Mouse (Mus musculus): ENCODE measurements around the gene Tmem206. TPM values are rescaled to one million over a fixed set of nuclear protein-coding genes. Genes with fewer than 3 reads are reported as not detected.

Gene Tmem206
- polyA plus RNA-seq, 2 experiments: 4.1 to 6.3 TPM

GRCm38 (mm10) chr1:191293051-191293450 lies 32.7 kb upstream of the Tmem206 start:
- DNase-seq (ENCODE audit: low read depth in 3 of 3, low spot score in 3 of 3): no peak
- no peak for TF ChIP-seq EP300 (IDR thresholded peaks at IDR 0.05; ENCODE audit: low read depth)
- no peak for TF ChIP-seq CTCF (IDR thresholded peaks at IDR 0.05; ENCODE audit: low read depth)
- no peak overlapping the region for H3K4me3 ChIP-seq (ENCODE audit: insufficient read depth in 1 of 2, low read depth in 2 of 2, low read length in 2 of 2)
- H3K4me2 ChIP-seq (ENCODE audit: low read depth): no peak overlapping the region
- 63% methylated on average over 2 of the region's 2 CpGs for WGBS (ENCODE audit: insufficient replicate concordance)
- H3K27ac ChIP-seq: no peak overlapping the region
- H3K36me3 ChIP-seq (replicated peaks; ENCODE audit: control insufficient read depth, insufficient read depth, low read depth): no peaks in the 10 kb centered on the region
- no peaks in the 10 kb centered on the region for H3K9me3 ChIP-seq (ENCODE audit: control insufficient read depth, low read length)
- no peak overlapping the region for H3K9ac ChIP-seq (replicated peaks)
- no peaks in the 10 kb centered on the region for H3K27me3 ChIP-seq (ENCODE audit: control insufficient read depth, insufficient read depth, low read length)
- no peak for ATAC-seq (ENCODE audit: insufficient read depth)
- no peaks in the 10 kb centered on the region for H3K4me1 ChIP-seq (replicated peaks; ENCODE audit: control insufficient read depth in 2 of 2, insufficient read depth in 2 of 2, low read length in 1 of 2)

GRCm38 (mm10) chr1:191293996-191294795 lies 31.5 kb upstream of the Tmem206 start:
- H3K4me2 ChIP-seq (ENCODE audit: low read depth): no peak overlapping the region
- H3K27me3 ChIP-seq (ENCODE audit: control insufficient read depth, insufficient read depth, low read length): no peaks in the 10 kb centered on the region
- H3K4me1 ChIP-seq (replicated peaks; ENCODE audit: control insufficient read depth in 2 of 2, insufficient read depth in 2 of 2, low read length in 1 of 2): no peaks in the 10 kb centered on the region
- H3K36me3 ChIP-seq (replicated peaks; ENCODE audit: control insufficient read depth, insufficient read depth, low read depth): no peaks in the 10 kb centered on the region
- no peak for ATAC-seq (ENCODE audit: insufficient read depth)
- WGBS (ENCODE audit: insufficient replicate concordance): 53% methylated on average over 9 of the region's 9 CpGs
- H3K27ac ChIP-seq: no peak overlapping the region
- H3K9me3 ChIP-seq (ENCODE audit: control insufficient read depth, low read length): no peaks in the 10 kb centered on the region
- TF ChIP-seq CTCF (IDR thresholded peaks at IDR 0.05; ENCODE audit: low read depth) (no peak), EP300 (IDR thresholded peaks at IDR 0.05; ENCODE audit: low read depth) (no peak)
- no peak overlapping the region for H3K4me3 ChIP-seq (ENCODE audit: insufficient read depth in 1 of 2, low read depth in 2 of 2, low read length in 2 of 2)
- no peak for DNase-seq (ENCODE audit: low read depth in 3 of 3, low spot score in 3 of 3)
- no peak overlapping the region for H3K9ac ChIP-seq (replicated peaks)

GRCm38 (mm10) chr1:191295784-191296183 lies 29.9 kb upstream of the Tmem206 start:
- WGBS (ENCODE audit: insufficient replicate concordance): 37% methylated on average over 3 of the region's 3 CpGs
- H3K4me1 ChIP-seq (replicated peaks; ENCODE audit: control insufficient read depth in 2 of 2, insufficient read depth in 2 of 2, low read length in 1 of 2): no peaks in the 10 kb centered on the region
- TF ChIP-seq EP300 (IDR thresholded peaks at IDR 0.05; ENCODE audit: low read depth): no peak
- no peak for TF ChIP-seq CTCF (IDR thresholded peaks at IDR 0.05; ENCODE audit: low read depth)
- DNase-seq (ENCODE audit: low read depth in 3 of 3, low spot score in 3 of 3) (no peak), ATAC-seq (ENCODE audit: insufficient read depth) (no peak)
- H3K9ac ChIP-seq (replicated peaks): no peak overlapping the region
- H3K27ac ChIP-seq: no peak overlapping the region
- no peaks in the 10 kb centered on the region for H3K36me3 ChIP-seq (replicated peaks; ENCODE audit: control insufficient read depth, insufficient read depth, low read depth)
- H3K4me3 ChIP-seq (ENCODE audit: insufficient read depth in 1 of 2, low read depth in 2 of 2, low read length in 2 of 2): no peak overlapping the region
- H3K4me2 ChIP-seq (ENCODE audit: low read depth): no peak overlapping the region
- H3K27me3 ChIP-seq (ENCODE audit: control insufficient read depth, insufficient read depth, low read length): no peaks in the 10 kb centered on the region
- H3K9me3 ChIP-seq (ENCODE audit: control insufficient read depth, low read length): no peaks in the 10 kb centered on the region

- Histone ChIP-seq H3K27ac (no peak overlapping the region), H3K4me3 (ENCODE audit: insufficient read depth in 1 of 2, low read depth in 2 of 2, low read length in 2 of 2) (no peak overlapping the region), H3K27me3 (ENCODE audit: control insufficient read depth, insufficient read depth, low read length) (no peaks in the 10 kb centered on the region), H3K9ac (replicated peaks) (no peak overlapping the region), H3K36me3 (replicated peaks; ENCODE audit: control insufficient read depth, insufficient read depth, low read depth) (no peaks in the 10 kb centered on the region), H3K4me2 (ENCODE audit: low read depth) (no peak overlapping the region), H3K9me3 (ENCODE audit: control insufficient read depth, low read length) (no peaks in the 10 kb centered on the region), H3K4me1 (replicated peaks; ENCODE audit: control insufficient read depth in 2 of 2, insufficient read depth in 2 of 2, low read length in 1 of 2) (no peaks in the 10 kb centered on the region)
- WGBS (ENCODE audit: insufficient replicate concordance): 54% methylated on average over 5 of the region's 5 CpGs
- DNase-seq (ENCODE audit: low read depth in 3 of 3, low spot score in 3 of 3) (no peak), ATAC-seq (ENCODE audit: insufficient read depth) (no peak)
- TF ChIP-seq EP300 (IDR thresholded peaks at IDR 0.05; ENCODE audit: low read depth) (no peak), CTCF (IDR thresholded peaks at IDR 0.05; ENCODE audit: low read depth) (no peak)
Measured at GRCm38 (mm10) chr1:191296445-191296844, 29.3 kb upstream of the Tmem206 start.

- no peak for TF ChIP-seq CTCF (IDR thresholded peaks at IDR 0.05; ENCODE audit: low read depth)
- TF ChIP-seq EP300 (IDR thresholded peaks at IDR 0.05; ENCODE audit: low read depth): no peak
- 67% methylated on average over 4 of the region's 4 CpGs for WGBS (ENCODE audit: insufficient replicate concordance)
Measured at GRCm38 (mm10) chr1:191298304-191298703, 27.4 kb upstream of the Tmem206 start.

More at GRCm38 (mm10) chr1:191298304-191298703, 27.4 kb upstream of the Tmem206 start:
- Histone ChIP-seq H3K9me3 (ENCODE audit: control insufficient read depth, low read length) (no peaks in the 10 kb centered on the region), H3K4me3 (ENCODE audit: insufficient read depth in 1 of 2, low read depth in 2 of 2, low read length in 2 of 2) (no peak overlapping the region), H3K9ac (replicated peaks) (no peak overlapping the region), H3K36me3 (replicated peaks; ENCODE audit: control insufficient read depth, insufficient read depth, low read depth) (no peaks in the 10 kb centered on the region), H3K27me3 (ENCODE audit: control insufficient read depth, insufficient read depth, low read length) (no peaks in the 10 kb centered on the region), H3K4me1 (replicated peaks; ENCODE audit: control insufficient read depth in 2 of 2, insufficient read depth in 2 of 2, low read length in 1 of 2) (no peaks in the 10 kb centered on the region), H3K27ac (no peak overlapping the region), H3K4me2 (ENCODE audit: low read depth) (no peak overlapping the region)
- no peak for DNase-seq (ENCODE audit: low read depth in 3 of 3, low spot score in 3 of 3)
- ATAC-seq (ENCODE audit: insufficient read depth): no peak

Data from liver, embryonic 14.5 days (tissue).